Mouse (Mus musculus) right cerebral cortex, adult 2 months (tissue): ENCODE data around the gene Slc13a3.
"Not testable (repeated sequence)": the region's sequence is repeated elsewhere in the genome, so short reads cannot be mapped to it uniquely, and the experiment has no call there.

Experiments used
- DNase-seq, 2 experiments: peaks; one replicate each; pipeline ENCODE4 v3.0.0; 2021 to 2022; ENCODE audit warnings: low spot score in 2 of 2

Gene Slc13a3

GRCm38 (mm10) chr2:165473003-165473402 lies at the start of gene Slc13a3:
TSS of gene Slc13a3 (minus strand) at chr2:165473230.
- no peak for DNase-seq

- DNase-seq: no peak
Measured at GRCm38 (mm10) chr2:165515178-165515728, 42.2 kb upstream of the Slc13a3 start.

- DNase-seq: no peak
Measured at GRCm38 (mm10) chr2:165512870-165513600, 40.0 kb upstream of the Slc13a3 start.

GRCm38 (mm10) chr2:165512426-165512825 lies 39.4 kb upstream of the Slc13a3 start:
- DNase-seq: peak in 1 of 2 experiments; percentile 19

GRCm38 (mm10) chr2:165511530-165511929 lies 38.5 kb upstream of the Slc13a3 start:
- DNase-seq: not testable (repeated sequence)

GRCm38 (mm10) chr2:165510914-165511458 lies 38.0 kb upstream of the Slc13a3 start:
- DNase-seq: peak in 1 of 2 experiments; percentile 20

GRCm38 (mm10) chr2:165510466-165510865 lies 37.4 kb upstream of the Slc13a3 start:
- peak; percentile 32 to 33 for DNase-seq

GRCm38 (mm10) chr2:165509686-165510085 lies 36.7 kb upstream of the Slc13a3 start:
- no peak for DNase-seq

- DNase-seq: no peak
Measured at GRCm38 (mm10) chr2:165503259-165504203, 30.5 kb upstream of the Slc13a3 start, which contains the start of gene Slc2a10. TSS of gene Slc2a10 (plus strand) at chr2:165503787.

- no peak for DNase-seq
Measured at GRCm38 (mm10) chr2:165498816-165499215, 25.8 kb upstream of the Slc13a3 start.

- DNase-seq: no peak
Measured at GRCm38 (mm10) chr2:165497706-165498275, 24.8 kb upstream of the Slc13a3 start.

- peak; percentile 61 to 81 for DNase-seq
Measured at GRCm38 (mm10) chr2:165496251-165496650, 23.2 kb upstream of the Slc13a3 start.

- no peak for DNase-seq
Measured at GRCm38 (mm10) chr2:165494495-165494894, 21.5 kb upstream of the Slc13a3 start.

GRCm38 (mm10) chr2:165493587-165494210 lies 20.7 kb upstream of the Slc13a3 start:
- peak; percentile 29 to 72 for DNase-seq

- peak; percentile 83 for DNase-seq
Measured at GRCm38 (mm10) chr2:165492648-165493553, 19.9 kb upstream of the Slc13a3 start, which contains the start of gene Trp53rka. TSS of gene Trp53rka (minus strand) at chr2:165493324.

GRCm38 (mm10) chr2:165486881-165487535 lies 14.0 kb upstream of the Slc13a3 start:
- DNase-seq: peak; percentile 54 to 68

- DNase-seq: no peak
Measured at GRCm38 (mm10) chr2:165486401-165486800, 13.4 kb upstream of the Slc13a3 start.

GRCm38 (mm10) chr2:165485826-165486225 lies 12.8 kb upstream of the Slc13a3 start:
- no peak for DNase-seq

GRCm38 (mm10) chr2:165484152-165484551 lies 11.1 kb upstream of the Slc13a3 start:
- no peak for DNase-seq
